Mouse (Mus musculus): ENCODE measurements around the gene Rnasek. TPM values are rescaled to one million over a fixed set of nuclear protein-coding genes. Genes with fewer than 3 reads are reported as not detected.

Rnasek gene
- polyA plus RNA-seq, 1 experiment from 2014 or later, result 179 TPM

DNA sequence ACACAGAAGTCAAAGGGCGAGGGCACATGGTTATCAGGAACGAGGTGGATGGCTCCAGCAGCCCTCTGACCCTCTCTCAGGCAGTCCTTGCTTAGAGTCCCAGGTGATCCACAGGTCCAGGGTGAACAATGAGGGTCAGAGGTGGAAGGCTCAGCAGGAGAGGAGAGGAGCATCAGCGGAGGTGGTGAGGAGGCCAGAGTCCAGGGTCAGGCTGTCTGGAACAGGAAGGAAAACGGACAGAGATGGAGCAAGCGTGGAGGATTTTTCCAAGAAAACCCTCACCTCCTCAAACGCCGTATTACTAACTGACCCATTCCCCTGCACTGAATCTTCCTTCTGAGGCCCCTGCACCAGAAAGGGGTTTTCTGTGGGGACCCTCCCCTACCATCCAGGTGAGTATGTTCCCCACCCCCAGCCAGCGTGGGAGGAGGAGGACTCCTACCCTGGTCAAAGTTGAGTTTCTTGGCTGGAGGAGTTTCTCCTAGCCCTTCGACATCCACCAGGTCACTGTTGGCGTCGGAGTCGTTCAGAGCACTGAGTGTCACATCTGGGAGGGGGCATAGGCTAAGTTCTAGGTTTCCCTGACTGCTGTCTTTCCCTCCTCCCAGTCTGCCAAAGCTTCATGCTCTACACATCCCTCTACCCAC lies 4.3 kb downstream of the Rnasek start:
- H3K36me3 ChIP-seq, result peaks cover 11% of the 10 kb centered on the region
- peaks cover 49% of the 10 kb centered on the region for H3K4me1 ChIP-seq
- no peak overlapping the region for H3K4me2 ChIP-seq
- H3K4me3 ChIP-seq, result 0 out of 2 replicates have a peak overlapping the region, but pooled peaks have one; percentile 9
- H3K9me3 ChIP-seq, result no peaks in the 10 kb centered on the region
- no peak overlapping the region for H3K9ac ChIP-seq
- no peak for ATAC-seq (ENCODE audit: borderline replicate concordance, extremely low read depth, low FRiP score, low TSS enrichment)
- H3K27me3 ChIP-seq, result no peaks in the 10 kb centered on the region; the same call in 1 of the 2 replicates
- WGBS, result 80% methylated on average over 12 of the region's 12 CpGs
- H3K27ac ChIP-seq, result 0 out of 2 replicates have a peak overlapping the region, but pooled peaks have one; percentile 94

DNA sequence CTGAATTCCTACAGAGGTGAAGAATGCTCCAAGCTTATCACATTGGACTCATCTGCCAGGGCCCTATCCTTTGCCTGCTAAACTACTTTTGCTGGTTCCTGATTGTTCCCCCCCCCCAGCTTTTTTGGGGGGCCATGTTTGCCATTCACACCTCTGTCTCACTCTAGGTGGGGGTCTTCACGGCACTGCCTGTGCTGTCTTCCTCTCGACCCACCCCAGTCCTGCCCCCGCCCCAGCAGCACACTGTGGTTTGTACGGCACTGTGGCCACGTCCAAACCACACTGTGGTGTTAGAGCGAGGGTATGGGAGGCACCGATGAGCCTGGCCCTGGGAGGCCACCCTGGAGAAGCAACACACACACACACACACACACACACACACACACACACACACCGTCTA lies 5.1 kb downstream of the Rnasek start:
- Histone ChIP-seq H3K27ac (peak overlapping the region; percentile 39; the same call in 1 of the 2 replicates), H3K36me3 (peaks cover 11% of the 10 kb centered on the region), H3K4me3 (peak overlapping the region; percentile 38; the same call in 1 of the 2 replicates), H3K27me3 (peaks cover 9% of the 10 kb centered on the region), H3K9me3 (no peaks in the 10 kb centered on the region), H3K9ac (peak overlapping the region; percentile 6; the same call in 1 of the 2 replicates), H3K4me2 (peak overlapping the region; percentile 69), H3K4me1 (peaks cover 51% of the 10 kb centered on the region)
- WGBS, result 85% methylated on average over 8 of the region's 8 CpGs
- ATAC-seq (ENCODE audit: borderline replicate concordance, extremely low read depth, low FRiP score, low TSS enrichment), result no peak

DNA sequence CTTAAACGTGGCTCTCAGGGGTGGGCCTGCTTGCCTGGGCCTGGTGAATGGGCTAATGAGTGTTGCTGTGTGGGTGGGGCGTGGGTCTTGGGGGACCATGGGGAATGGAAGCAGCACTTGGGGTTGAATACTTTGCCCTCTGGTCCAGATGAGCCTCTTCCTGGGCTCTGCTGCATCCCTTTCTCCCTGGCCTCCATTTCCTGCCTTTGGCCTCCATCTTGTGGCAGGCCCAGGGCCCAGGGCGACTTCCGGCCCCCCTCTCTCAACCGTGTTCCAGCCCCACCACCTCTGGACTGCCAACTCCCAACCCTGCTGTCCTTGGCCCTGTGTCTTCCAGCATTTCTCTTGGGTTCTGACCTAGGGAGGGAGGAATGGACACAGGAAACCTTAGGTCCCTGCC lies 5.6 kb downstream of the Rnasek start:
- no peak for ATAC-seq (ENCODE audit: borderline replicate concordance, extremely low read depth, low FRiP score, low TSS enrichment)
- peaks cover 13% of the 10 kb centered on the region for H3K27me3 ChIP-seq
- H3K4me3 ChIP-seq, result peak overlapping the region; percentile 38; the same call in 1 of the 2 replicates
- H3K9me3 ChIP-seq, result no peaks in the 10 kb centered on the region
- 51% methylated on average over 5 of the region's 5 CpGs for WGBS
- H3K9ac ChIP-seq, result peak overlapping the region; percentile 6; the same call in 1 of the 2 replicates
- peaks cover 11% of the 10 kb centered on the region for H3K36me3 ChIP-seq
- peak overlapping the region; percentile 69 for H3K4me2 ChIP-seq
- peak overlapping the region; percentile 39; the same call in 1 of the 2 replicates for H3K27ac ChIP-seq
- H3K4me1 ChIP-seq, result peaks cover 56% of the 10 kb centered on the region

DNA sequence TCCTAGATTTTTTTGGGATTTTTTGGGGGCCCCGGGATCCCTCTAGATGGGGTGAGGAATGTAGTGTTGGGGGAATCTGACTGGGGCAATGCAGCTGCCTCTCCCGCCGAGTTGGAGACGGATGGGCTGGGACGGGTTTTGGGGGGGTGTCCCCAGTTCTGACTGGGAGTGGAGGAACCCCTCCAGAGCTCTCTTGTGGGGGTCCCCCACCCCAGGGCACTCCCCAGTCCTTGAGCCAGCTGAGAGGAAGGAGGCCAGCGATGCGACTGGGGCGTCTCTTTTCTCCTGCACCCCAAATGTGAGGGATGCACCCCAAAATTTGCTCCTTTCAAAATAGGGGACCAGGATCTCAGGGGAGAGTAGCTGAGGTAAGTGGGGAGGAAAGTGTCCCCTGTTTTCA lies 6.6 kb downstream of the Rnasek start:
- H3K4me1 ChIP-seq, result peaks cover 56% of the 10 kb centered on the region
- peaks cover 11% of the 10 kb centered on the region for H3K36me3 ChIP-seq
- no peak for ATAC-seq (ENCODE audit: borderline replicate concordance, extremely low read depth, low FRiP score, low TSS enrichment)
- H3K9ac ChIP-seq, result peak overlapping the region; percentile 56
- H3K9me3 ChIP-seq, result no peaks in the 10 kb centered on the region
- H3K4me3 ChIP-seq, result peak overlapping the region; percentile 38
- peak overlapping the region; percentile 51; the same call in 1 of the 2 replicates for H3K27ac ChIP-seq
- peak overlapping the region; percentile 69 for H3K4me2 ChIP-seq
- peaks cover 24% of the 10 kb centered on the region for H3K27me3 ChIP-seq
- 36% methylated on average over 8 of the region's 8 CpGs for WGBS

DNA sequence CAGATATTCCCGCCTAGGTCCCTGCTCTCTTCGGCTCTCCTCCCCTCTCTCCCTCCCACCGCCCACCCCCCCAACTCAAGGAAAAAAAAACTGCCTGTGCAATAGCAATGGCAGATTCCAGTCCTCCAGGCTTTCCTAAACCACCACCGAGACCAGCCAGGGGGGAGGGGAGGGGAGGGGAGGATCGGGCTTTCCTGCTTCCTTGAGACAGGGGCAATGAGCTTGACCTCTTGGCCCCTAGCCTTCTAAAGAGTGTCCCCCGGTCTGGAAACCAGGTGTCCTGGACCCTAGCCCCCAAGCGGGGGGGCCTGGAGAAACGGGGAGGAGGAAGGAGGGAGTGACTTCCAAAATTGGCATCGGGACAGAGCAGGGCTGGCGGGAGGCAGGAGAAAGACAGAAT lies 7.1 kb downstream of the Rnasek start:
- WGBS, result 6% methylated on average over 9 of the region's 10 CpGs
- H3K9ac ChIP-seq, result peak overlapping the region; percentile 56
- peaks cover 11% of the 10 kb centered on the region for H3K36me3 ChIP-seq
- H3K4me1 ChIP-seq, result peaks cover 61% of the 10 kb centered on the region
- peak overlapping the region; percentile 38 for H3K4me3 ChIP-seq
- peak overlapping the region; percentile 51 for H3K27ac ChIP-seq
- no peaks in the 10 kb centered on the region for H3K9me3 ChIP-seq
- H3K27me3 ChIP-seq, result peaks cover 28% of the 10 kb centered on the region
- 0 out of 2 replicates have a peak, but pooled peaks have one; percentile 5 for ATAC-seq (ENCODE audit: borderline replicate concordance, extremely low read depth, low FRiP score, low TSS enrichment)
- H3K4me2 ChIP-seq, result peak overlapping the region; percentile 69

DNA sequence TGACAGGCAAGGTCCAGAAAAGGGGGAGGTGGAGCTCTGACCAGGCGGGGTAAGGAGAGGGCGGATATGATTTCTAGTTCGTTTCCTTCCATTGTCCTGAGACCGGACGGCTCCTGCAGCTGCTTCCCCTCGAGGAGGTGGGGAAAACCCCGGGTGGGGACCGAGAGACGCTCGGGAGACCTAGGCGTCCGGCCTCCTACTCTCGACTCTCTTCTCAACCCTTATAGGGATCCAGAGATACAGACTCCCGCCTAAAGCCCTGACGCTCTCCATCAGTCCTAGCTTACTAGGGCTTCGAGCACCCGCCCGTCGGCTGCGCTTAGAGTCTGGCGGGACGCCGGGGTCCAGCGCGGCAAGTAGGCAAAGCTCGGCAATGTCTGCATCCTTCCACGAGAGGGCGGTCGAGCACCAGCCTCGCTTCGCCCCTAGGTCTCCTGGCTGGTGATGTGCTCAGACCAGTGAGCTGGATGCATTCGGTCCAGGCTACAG lies 9.4 kb downstream of the Rnasek start:
- peak overlapping the region; percentile 79 for H3K27ac ChIP-seq
- H3K4me3 ChIP-seq, result peak overlapping the region; percentile 41
- peaks cover 5% of the 10 kb centered on the region for H3K36me3 ChIP-seq
- peak overlapping the region; percentile 60 for H3K4me2 ChIP-seq
- H3K9me3 ChIP-seq, result no peaks in the 10 kb centered on the region
- H3K9ac ChIP-seq, result no peak overlapping the region
- H3K27me3 ChIP-seq, result peaks cover 44% of the 10 kb centered on the region
- H3K4me1 ChIP-seq, result peaks cover 56% of the 10 kb centered on the region
- peak; percentile 46 for ATAC-seq (ENCODE audit: borderline replicate concordance, extremely low read depth, low FRiP score, low TSS enrichment)
- WGBS, result 2% methylated on average over 32 of the region's 32 CpGs

DNA sequence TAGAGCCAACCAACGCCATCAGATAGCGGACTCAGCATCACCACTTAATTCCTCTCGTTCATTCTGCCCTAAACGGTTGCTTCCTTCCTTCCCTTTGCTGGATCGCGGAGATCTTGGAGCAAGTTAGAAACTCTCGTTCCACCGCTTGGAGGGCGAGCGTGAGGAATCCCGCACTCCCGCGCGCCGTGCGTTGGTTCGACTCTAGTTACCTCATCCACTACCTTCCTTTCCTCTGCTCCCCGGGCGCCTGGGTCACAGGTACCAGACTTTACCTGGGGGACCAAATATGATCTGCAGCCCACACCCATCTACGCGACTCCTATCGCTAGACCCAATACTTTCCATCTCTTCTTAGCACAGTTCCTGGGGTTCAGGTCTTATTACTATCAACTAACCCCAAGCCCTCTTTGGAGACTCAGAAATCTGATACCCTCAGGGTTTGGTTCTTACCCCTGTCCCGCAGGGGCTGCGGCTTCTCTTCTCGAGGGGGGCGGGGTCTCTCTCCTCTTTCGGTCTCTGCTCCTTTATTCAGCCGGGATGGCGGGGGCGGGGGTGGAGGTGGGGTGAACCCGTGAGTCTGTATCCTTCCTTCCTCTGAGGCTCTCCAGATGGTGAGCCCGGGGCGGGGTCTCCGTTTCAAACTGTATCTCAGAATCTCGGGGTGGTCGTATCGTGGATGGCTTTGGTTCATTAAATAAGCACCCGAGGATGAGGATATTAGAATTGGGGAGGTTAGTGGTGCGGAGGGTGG lies 10.2 kb downstream of the Rnasek start, which contains the start of gene Bcl6b:
TSS of gene Bcl6b (minus strand) at position 539 of the 751 bp plus-strand sequence.
- Histone ChIP-seq H3K4me1 (peaks cover 54% of the 10 kb centered on the region), H3K9me3 (no peaks in the 10 kb centered on the region), H3K4me2 (peak within 1 kb of the TSS; percentile 60), H3K27me3 (peaks cover 44% of the 10 kb centered on the region), H3K36me3 (no peaks in the 10 kb centered on the region), H3K9ac (peak within 1 kb of the TSS; percentile 51), H3K4me3 (peak within 1 kb of the TSS; percentile 41), H3K27ac (peak within 1 kb of the TSS; percentile 79)
- 2% methylated on average over 39 of the region's 39 CpGs for WGBS
- ATAC-seq (ENCODE audit: borderline replicate concordance, extremely low read depth, low FRiP score, low TSS enrichment), result no peak

DNA sequence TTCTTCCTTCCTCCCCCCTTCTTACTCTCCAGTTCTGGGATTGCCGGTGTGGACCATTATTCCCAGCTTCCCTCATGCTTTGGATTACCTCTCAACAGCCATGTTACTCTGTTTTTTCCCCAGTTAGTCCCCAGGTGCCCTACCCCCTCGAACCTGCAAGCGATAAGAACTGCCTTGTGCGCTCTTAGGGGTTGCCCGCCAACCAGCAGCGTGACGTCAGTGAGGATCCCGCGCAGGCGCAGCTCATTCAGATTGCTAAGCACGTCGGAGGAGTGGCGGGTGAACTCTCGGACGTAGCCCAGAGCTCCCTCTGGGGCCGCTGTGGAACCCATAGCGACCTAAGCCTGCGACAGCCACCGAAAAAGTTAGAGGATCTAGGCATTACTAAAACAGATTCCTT lies 10.8 kb downstream of the Rnasek start:
- Histone ChIP-seq H3K9me3 (no peaks in the 10 kb centered on the region), H3K9ac (peak overlapping the region; percentile 51), H3K27me3 (peaks cover 44% of the 10 kb centered on the region), H3K4me1 (peaks cover 50% of the 10 kb centered on the region), H3K36me3 (no peaks in the 10 kb centered on the region), H3K4me3 (peak overlapping the region; percentile 41), H3K4me2 (peak overlapping the region; percentile 60), H3K27ac (peak overlapping the region; percentile 71)
- ATAC-seq (ENCODE audit: borderline replicate concordance, extremely low read depth, low FRiP score, low TSS enrichment), result peak; percentile 37; the same call in 1 of the 2 replicates
- WGBS, result 2% methylated on average over 19 of the region's 19 CpGs

DNA sequence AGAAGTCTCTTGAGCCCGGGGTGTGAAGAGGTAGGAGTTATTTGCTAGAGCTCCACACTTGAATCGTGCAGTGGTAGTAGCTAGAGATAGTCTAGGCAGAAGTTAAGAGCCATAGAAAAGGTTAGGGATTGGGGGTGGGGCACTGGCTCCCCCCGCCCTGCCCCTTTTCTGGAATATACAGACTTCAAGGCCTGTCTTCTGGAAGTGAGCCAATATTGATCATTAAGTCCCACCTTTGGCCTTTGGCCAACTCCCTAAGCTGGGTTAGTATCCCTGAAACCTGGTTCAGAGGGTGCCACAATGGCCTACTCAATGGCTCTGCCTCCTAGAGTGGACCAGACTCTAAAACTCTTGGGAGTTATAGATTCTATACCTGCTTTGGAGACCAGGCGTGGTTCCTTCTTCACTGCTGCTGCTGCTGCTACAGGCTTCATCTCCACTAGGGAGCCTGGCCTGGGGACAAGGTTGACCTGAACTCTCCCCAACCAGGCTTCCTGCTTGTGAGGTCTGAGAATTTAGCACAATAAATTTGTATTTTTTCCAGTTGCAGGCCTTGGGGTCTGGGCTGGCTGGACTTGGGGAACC lies 11.9 kb downstream of the Rnasek start:
- no peaks in the 10 kb centered on the region for H3K36me3 ChIP-seq
- H3K9me3 ChIP-seq, result no peaks in the 10 kb centered on the region
- H3K4me3 ChIP-seq, result peak overlapping the region; percentile 41
- peaks cover 44% of the 10 kb centered on the region for H3K27me3 ChIP-seq
- peak overlapping the region; percentile 51; the same call in 1 of the 2 replicates for H3K9ac ChIP-seq
- H3K4me1 ChIP-seq, result peaks cover 44% of the 10 kb centered on the region
- 57% methylated on average over 4 of the region's 4 CpGs for WGBS
- peak overlapping the region; percentile 14 for H3K27ac ChIP-seq
- no peak for ATAC-seq (ENCODE audit: borderline replicate concordance, extremely low read depth, low FRiP score, low TSS enrichment)
- H3K4me2 ChIP-seq, result peak overlapping the region; percentile 60

DNA sequence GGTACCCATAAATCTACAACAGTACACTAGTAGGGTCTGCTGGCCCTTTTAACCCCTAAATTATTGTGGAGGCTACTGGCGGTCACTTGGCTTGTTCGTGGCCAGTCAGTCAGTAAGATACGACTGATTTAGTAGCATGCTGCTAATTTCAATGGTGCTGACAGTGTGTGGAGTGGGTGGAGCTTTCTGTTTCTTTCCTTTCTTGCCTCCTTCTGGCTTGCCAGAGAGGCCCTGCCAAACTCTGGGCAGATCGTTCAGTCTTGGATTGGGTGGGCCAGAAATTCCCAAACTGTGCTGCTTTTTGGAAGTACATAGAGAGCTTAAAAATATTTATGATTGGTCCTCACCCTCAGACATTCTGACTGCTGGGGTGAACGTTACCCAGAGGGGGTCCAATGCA lies 12.5 kb downstream of the Rnasek start:
- peaks cover 44% of the 10 kb centered on the region for H3K27me3 ChIP-seq
- H3K27ac ChIP-seq, result peak overlapping the region; percentile 14
- peaks cover 40% of the 10 kb centered on the region for H3K4me1 ChIP-seq
- no peak for ATAC-seq (ENCODE audit: borderline replicate concordance, extremely low read depth, low FRiP score, low TSS enrichment)
- peak overlapping the region; percentile 41 for H3K4me3 ChIP-seq
- WGBS, result 27% methylated on average over 5 of the region's 5 CpGs
- peak overlapping the region; percentile 32; the same call in 1 of the 2 replicates for H3K9ac ChIP-seq
- H3K9me3 ChIP-seq, result no peaks in the 10 kb centered on the region
- no peaks in the 10 kb centered on the region for H3K36me3 ChIP-seq
- H3K4me2 ChIP-seq, result peak overlapping the region; percentile 60

DNA sequence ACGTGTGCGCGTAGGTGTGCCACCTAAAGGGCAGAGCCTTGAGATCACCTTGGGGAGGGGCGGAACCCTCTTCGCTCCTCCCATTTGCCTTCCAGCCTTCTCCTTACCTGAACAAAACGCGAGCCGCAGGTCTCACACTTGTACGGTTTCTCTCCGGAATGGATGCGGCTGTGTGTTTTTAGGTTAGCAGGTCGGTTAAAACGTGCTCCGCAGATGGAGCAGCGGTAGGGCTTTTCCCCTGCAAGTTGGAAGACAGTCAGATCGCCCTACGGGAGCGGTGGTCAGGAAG lies 13.1 kb downstream of the Rnasek start:
- H3K27ac ChIP-seq, result no peak overlapping the region
- peak overlapping the region; percentile 32 for H3K9ac ChIP-seq
- no peak for ATAC-seq (ENCODE audit: borderline replicate concordance, extremely low read depth, low FRiP score, low TSS enrichment)
- WGBS, result 9% methylated on average over 18 of the region's 18 CpGs
- H3K4me2 ChIP-seq, result peak overlapping the region; percentile 60
- H3K4me3 ChIP-seq, result peak overlapping the region; percentile 41
- H3K4me1 ChIP-seq, result peaks cover 42% of the 10 kb centered on the region
- H3K36me3 ChIP-seq, result no peaks in the 10 kb centered on the region
- peaks cover 44% of the 10 kb centered on the region for H3K27me3 ChIP-seq
- H3K9me3 ChIP-seq, result no peaks in the 10 kb centered on the region
